Mouse (Mus musculus): Measurements from ENCODE around the gene Crocc. TPM values are rescaled to one million over a fixed set of nuclear protein-coding genes. Genes with fewer than 3 reads are reported as not detected.
A peak's percentile ranks its signal among the peaks of the same experiment; 100 is the strongest.

Crocc gene
- polyA plus RNA-seq, 1 experiment, result 7.3 TPM

DNA sequence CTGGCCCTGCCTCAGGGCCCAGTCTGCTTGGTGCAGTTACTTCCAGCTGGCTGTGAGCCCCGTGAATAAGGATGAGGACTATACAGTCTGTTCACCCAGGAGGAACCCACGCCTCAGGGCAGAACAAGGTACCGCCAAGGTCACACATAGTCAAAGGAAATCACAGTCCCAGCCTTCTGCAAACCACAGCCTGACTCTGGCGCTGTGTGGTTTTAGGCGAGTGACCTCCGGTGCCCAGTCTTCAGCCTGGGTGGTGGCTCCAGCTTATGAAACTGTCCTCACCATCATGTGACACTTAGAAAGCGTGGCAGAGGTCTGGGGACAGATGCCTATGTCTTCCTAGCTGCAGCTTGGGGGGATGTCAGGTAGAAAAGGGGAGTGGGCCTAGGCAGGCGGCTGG is 64.5 kb downstream of the Crocc start:
- Histone ChIP-seq H3K27ac (ENCODE audit: insufficient read depth, low read depth, low read length) (no peak overlapping the region), H3K4me1 (ENCODE audit: control insufficient read depth, insufficient read depth, insufficient read length, low read length) (no peaks in the 10 kb centered on the region), H3K27me3 (ENCODE audit: control insufficient read depth, insufficient read depth, low read length) (no peaks in the 10 kb centered on the region), H3K36me3 (ENCODE audit: control insufficient read depth, insufficient read depth, low read length) (peaks cover 39% of the 10 kb centered on the region), H3K4me3 (ENCODE audit: low read depth, low read length) (no peak overlapping the region)
- 83% methylated on average over 8 of the region's 8 CpGs for WGBS
- TF ChIP-seq POLR2A (IDR thresholded peaks at IDR 0.05; ENCODE audit: low read depth, low read length), result no peak
- TF ChIP-seq CTCF (IDR thresholded peaks at IDR 0.05; ENCODE audit: extremely low read depth, insufficient read length, insufficient replicate concordance, low read depth, low read length), result no peak

DNA sequence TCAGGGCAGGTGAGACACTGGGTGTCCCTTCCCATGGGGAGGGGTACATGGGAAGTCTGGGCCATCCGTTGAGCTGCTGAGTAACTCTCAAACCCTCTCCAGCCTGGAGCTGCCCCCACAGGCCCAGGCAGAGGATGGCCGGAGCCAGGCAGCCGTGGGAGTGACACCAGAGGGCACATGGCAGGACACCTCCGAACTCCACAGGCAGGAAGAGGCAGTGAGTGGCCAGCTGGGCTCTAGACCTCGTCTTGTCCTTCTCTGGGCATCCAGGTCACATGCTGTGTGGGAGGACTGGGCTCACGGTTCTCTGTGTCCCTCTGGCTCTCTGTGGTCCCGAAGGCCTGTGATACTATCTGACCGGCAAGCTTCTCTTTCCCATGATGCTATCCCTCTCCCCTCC is 66.5 kb downstream of the Crocc start:
- Histone ChIP-seq H3K27me3 (ENCODE audit: control insufficient read depth, insufficient read depth, low read length) (no peaks in the 10 kb centered on the region), H3K4me3 (ENCODE audit: low read depth, low read length) (no peak overlapping the region), H3K4me1 (ENCODE audit: control insufficient read depth, insufficient read depth, insufficient read length, low read length) (no peaks in the 10 kb centered on the region), H3K27ac (ENCODE audit: insufficient read depth, low read depth, low read length) (no peak overlapping the region), H3K36me3 (ENCODE audit: control insufficient read depth, insufficient read depth, low read length) (peaks cover 35% of the 10 kb centered on the region)
- TF ChIP-seq POLR2A (IDR thresholded peaks at IDR 0.05; ENCODE audit: low read depth, low read length) (no peak), CTCF (IDR thresholded peaks at IDR 0.05; ENCODE audit: extremely low read depth, insufficient read length, insufficient replicate concordance, low read depth, low read length) (no peak)
- 92% methylated on average over 8 of the region's 8 CpGs for WGBS

DNA sequence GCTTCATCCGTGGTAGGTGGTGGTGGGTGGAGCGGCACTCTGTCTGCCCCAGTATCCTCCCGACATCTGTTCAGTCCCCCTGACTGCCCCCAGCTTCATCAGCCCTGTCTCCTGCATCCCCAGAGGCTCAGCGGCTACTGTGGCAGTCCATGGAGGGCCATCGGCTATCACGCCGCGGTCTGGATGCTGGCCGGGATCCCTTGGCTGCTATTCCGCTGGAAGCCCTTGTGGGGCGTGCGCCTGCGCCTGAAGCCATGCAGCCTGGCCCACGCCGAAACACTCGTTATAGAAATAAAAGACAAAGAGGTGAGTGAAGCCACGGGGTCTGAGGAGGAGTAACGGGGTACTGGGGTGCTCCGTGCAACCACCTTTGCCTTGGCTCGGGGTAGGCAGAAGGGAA is 68.1 kb downstream of the Crocc start:
- Histone ChIP-seq H3K36me3 (ENCODE audit: control insufficient read depth, insufficient read depth, low read length) (peaks cover 33% of the 10 kb centered on the region), H3K4me3 (ENCODE audit: low read depth, low read length) (no peak overlapping the region), H3K4me1 (ENCODE audit: control insufficient read depth, insufficient read depth, insufficient read length, low read length) (0 out of 2 replicates have a peak, but pooled peaks cover 3% of the 10 kb centered on the region), H3K27me3 (ENCODE audit: control insufficient read depth, insufficient read depth, low read length) (no peaks in the 10 kb centered on the region), H3K27ac (ENCODE audit: insufficient read depth, low read depth, low read length) (no peak overlapping the region)
- 95% methylated on average over 20 of the region's 20 CpGs for WGBS
- no peak for TF ChIP-seq POLR2A (IDR thresholded peaks at IDR 0.05; ENCODE audit: low read depth, low read length)
- TF ChIP-seq CTCF (IDR thresholded peaks at IDR 0.05; ENCODE audit: extremely low read depth, insufficient read length, insufficient replicate concordance, low read depth, low read length), result no peak

DNA sequence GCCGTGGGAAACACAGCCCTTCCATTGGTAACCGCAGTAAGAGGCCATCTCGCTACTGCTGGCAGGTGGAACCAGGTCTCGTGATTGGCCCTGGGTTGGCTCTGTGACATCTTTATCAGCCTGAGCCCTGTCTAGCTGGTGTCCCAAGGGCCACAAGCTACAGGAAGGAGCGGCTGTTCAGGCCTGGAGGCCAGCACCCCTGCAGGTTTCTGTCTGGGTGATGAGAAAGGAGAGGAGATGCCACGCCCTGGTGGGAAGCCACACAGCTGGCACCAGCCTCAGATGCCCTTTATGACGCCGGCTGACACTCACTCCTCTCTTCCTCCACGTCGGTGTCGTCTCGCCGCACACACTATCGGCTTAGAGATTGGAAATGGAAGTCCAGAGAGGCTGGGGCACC is 70.9 kb downstream of the Crocc start:
- H3K27ac ChIP-seq (ENCODE audit: insufficient read depth, low read depth, low read length), result no peak overlapping the region
- WGBS, result 75% methylated on average over 14 of the region's 14 CpGs

DNA sequence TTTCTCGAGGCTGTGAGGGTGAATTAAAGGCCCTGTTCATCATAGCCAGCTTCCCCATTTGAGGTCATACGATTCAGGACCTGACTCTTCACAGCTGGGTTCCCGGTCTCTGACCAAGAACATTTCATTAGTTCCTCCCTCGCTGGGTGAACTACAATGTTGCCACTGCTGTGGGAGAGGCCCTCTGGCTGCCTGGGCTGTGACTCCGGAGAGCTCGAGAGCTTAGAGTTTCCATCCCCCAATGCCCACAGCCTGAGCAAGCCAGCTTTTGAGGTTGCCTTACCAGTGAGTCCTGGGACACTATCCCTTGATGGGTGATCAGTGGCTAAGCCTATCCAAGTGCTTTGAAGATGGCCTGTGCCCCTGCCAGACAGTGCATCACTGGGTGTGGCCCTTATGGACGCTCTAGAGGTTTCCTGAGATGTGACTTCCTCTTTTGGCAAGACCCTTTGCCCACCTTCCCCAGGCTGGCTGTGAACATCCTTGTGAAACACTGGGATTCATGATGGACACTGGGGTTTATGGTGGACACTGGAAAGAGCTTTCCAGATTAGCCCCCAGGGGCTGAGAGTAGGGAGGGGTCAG is 71.6 kb downstream of the Crocc start:
- Histone ChIP-seq H3K27me3 (ENCODE audit: control insufficient read depth, insufficient read depth, low read length) (no peaks in the 10 kb centered on the region), H3K4me3 (ENCODE audit: low read depth, low read length) (no peak overlapping the region), H3K36me3 (ENCODE audit: control insufficient read depth, insufficient read depth, low read length) (peaks cover 9% of the 10 kb centered on the region; the same call in 1 of the 2 replicates), H3K4me1 (ENCODE audit: control insufficient read depth, insufficient read depth, insufficient read length, low read length) (0 out of 2 replicates have a peak, but pooled peaks cover 3% of the 10 kb centered on the region), H3K27ac (ENCODE audit: insufficient read depth, low read depth, low read length) (no peak overlapping the region)
- 75% methylated on average over 7 of the region's 7 CpGs for WGBS
- TF ChIP-seq POLR2A (IDR thresholded peaks at IDR 0.05; ENCODE audit: low read depth, low read length) (no peak), CTCF (IDR thresholded peaks at IDR 0.05; ENCODE audit: extremely low read depth, insufficient read length, insufficient replicate concordance, low read depth, low read length) (no peak)

More for the DNA sequence above, 70.9 kb downstream of the Crocc start:
- Histone ChIP-seq H3K36me3 (ENCODE audit: control insufficient read depth, insufficient read depth, low read length) (peaks cover 14% of the 10 kb centered on the region; the same call in 1 of the 2 replicates), H3K4me1 (ENCODE audit: control insufficient read depth, insufficient read depth, insufficient read length, low read length) (0 out of 2 replicates have a peak, but pooled peaks cover 3% of the 10 kb centered on the region), H3K4me3 (ENCODE audit: low read depth, low read length) (no peak overlapping the region), H3K27me3 (ENCODE audit: control insufficient read depth, insufficient read depth, low read length) (no peaks in the 10 kb centered on the region)
- TF ChIP-seq CTCF (IDR thresholded peaks at IDR 0.05; ENCODE audit: extremely low read depth, insufficient read length, insufficient replicate concordance, low read depth, low read length), result no peak
- no peak for TF ChIP-seq POLR2A (IDR thresholded peaks at IDR 0.05; ENCODE audit: low read depth, low read length)

DNA sequence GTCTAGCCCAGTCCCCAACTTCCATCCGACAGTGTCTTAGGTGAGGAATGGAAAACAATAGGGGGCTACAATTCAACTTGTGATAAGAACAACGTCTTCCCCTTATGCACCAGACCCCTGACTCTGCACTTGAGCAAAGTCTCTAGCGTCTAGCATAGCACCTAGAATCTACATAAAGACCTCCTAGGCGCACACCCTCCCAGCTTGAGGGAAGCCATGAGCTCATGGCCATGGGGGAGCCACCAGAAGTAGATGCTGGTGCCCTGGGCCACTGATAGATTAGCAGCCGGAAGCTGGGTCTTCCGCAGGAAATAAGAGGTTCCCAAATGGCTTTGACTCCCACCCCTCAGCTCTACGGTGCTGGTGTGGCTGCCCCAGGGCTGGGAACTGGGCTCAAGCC is 72.9 kb downstream of the Crocc start:
- Histone ChIP-seq H3K36me3 (ENCODE audit: control insufficient read depth, insufficient read depth, low read length) (0 out of 2 replicates have a peak, but pooled peaks cover 4% of the 10 kb centered on the region), H3K4me3 (ENCODE audit: low read depth, low read length) (peak overlapping the region; percentile 80), H3K27ac (ENCODE audit: insufficient read depth, low read depth, low read length) (no peak overlapping the region), H3K27me3 (ENCODE audit: control insufficient read depth, insufficient read depth, low read length) (no peaks in the 10 kb centered on the region), H3K4me1 (ENCODE audit: control insufficient read depth, insufficient read depth, insufficient read length, low read length) (peaks cover 14% of the 10 kb centered on the region)
- TF ChIP-seq POLR2A (IDR thresholded peaks at IDR 0.05; ENCODE audit: low read depth, low read length), result no peak
- no peak for TF ChIP-seq CTCF (IDR thresholded peaks at IDR 0.05; ENCODE audit: extremely low read depth, insufficient read length, insufficient replicate concordance, low read depth, low read length)
- 37% methylated on average over 7 of the region's 7 CpGs for WGBS

DNA sequence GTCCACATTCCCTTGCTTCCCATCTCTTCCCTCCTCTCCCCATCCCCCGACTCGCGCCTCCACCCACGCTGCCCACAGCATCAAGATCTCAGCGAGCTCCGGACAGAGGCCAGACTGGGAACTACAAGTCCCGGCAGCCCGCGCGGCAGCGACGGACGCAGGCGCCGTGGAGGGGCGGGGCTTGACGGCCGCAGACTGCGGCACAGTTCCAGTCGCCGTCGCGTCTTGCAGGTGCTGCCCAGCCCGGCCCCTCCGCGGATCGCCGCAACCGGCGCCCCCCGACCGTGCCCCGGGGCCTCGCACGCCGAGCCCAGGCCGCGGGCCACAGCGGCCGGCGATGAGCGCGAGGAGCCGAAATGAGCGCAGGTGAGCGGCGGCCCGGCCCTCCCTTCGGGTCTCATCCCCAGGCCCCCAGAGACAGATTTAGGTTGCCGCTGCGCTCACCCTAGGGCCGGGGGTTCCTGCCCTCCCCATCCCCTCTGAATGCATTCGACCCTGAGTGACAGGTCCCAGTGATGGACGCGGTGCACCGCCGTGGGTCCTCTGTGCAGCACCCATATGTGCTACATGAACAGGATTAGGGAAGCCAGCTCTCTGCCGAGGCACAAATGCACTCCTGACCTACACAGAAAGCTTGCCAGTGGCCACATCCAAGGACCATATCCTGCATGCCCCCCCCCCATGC is 73.5 kb downstream of the Crocc start, which contains the start of gene Atp13a2:
TSS of gene Atp13a2 (plus strand) at position 163 of the 685 bp plus-strand sequence.
- WGBS, result under 1% methylated on average over 58 of the region's 58 CpGs
- Histone ChIP-seq H3K36me3 (ENCODE audit: control insufficient read depth, insufficient read depth, low read length) (no peaks in the 10 kb centered on the region), H3K27me3 (ENCODE audit: control insufficient read depth, insufficient read depth, low read length) (no peaks in the 10 kb centered on the region), H3K4me3 (ENCODE audit: low read depth, low read length) (peak within 1 kb of the TSS; percentile 80), H3K27ac (ENCODE audit: insufficient read depth, low read depth, low read length) (no peak within 1 kb of the TSS), H3K4me1 (ENCODE audit: control insufficient read depth, insufficient read depth, insufficient read length, low read length) (peaks cover 14% of the 10 kb centered on the region)
- TF ChIP-seq CTCF (IDR thresholded peaks at IDR 0.05; ENCODE audit: extremely low read depth, insufficient read length, insufficient replicate concordance, low read depth, low read length), result peak; percentile 18; the same call in 1 of the 2 replicates
- TF ChIP-seq POLR2A (IDR thresholded peaks at IDR 0.05; ENCODE audit: low read depth, low read length), result peak; percentile 12; the same call in 1 of the 2 replicates
